Mouse (Mus musculus) liver, adult 2 months (tissue): Measurements from ENCODE around the gene Ptprz1. TPM values are rescaled to one million over a fixed set of nuclear protein-coding genes. Genes with fewer than 3 reads are reported as not detected.

Experiments
- DNase-seq: peaks from one replicate; pipeline ENCODE4 v3.0.0-alpha.2; 2011; ENCODE audit warnings: low read depth, low spot score; ENCODE audit errors: extremely low read depth
- H3K27ac ChIP-seq: fragments of 200-500 bp; replicated peaks from 2 replicates; pipeline ENCODE4 v1.5.1; 2012; ENCODE audit warnings: low read depth, mild to moderate bottlenecking, control low read depth, inconsistent platforms, low read length; ENCODE audit not compliant: insufficient read depth
- H3K27me3 ChIP-seq: fragments of 200-500 bp; 2 replicates; pipeline ENCODE4 v1.6.1; 2012; ENCODE audit warnings: mild to moderate bottlenecking, moderate library complexity, low read length, inconsistent platforms; ENCODE audit not compliant: control insufficient read depth, insufficient read depth
- H3K36me3 ChIP-seq: fragments of 200-500 bp; 2 replicates; pipeline ENCODE4 v1.6.1; 2012; ENCODE audit warnings: low read length, inconsistent platforms; ENCODE audit not compliant: control insufficient read depth, insufficient read depth
- H3K4me1 ChIP-seq: fragments of 200-500 bp; 2 replicates; pipeline ENCODE4 v1.6.1; 2011; ENCODE audit warnings: low read length; ENCODE audit not compliant: control insufficient read depth, insufficient read depth
- H3K4me3 ChIP-seq: fragments of 200-500 bp; 2 replicates; pipeline ENCODE4 v1.5.1; 2011; ENCODE audit warnings: low read depth, mild to moderate bottlenecking, control low read depth, low read length, moderate library complexity; ENCODE audit not compliant: insufficient read depth
- H3K79me2 ChIP-seq: fragments of 200-500 bp; 2 replicates; pipeline ENCODE4 v1.6.1; 2012; ENCODE audit warnings: inconsistent platforms, mild to moderate bottlenecking, low read length, moderate library complexity; ENCODE audit not compliant: control insufficient read depth, insufficient read depth
- H3K9ac ChIP-seq: fragments of 200-500 bp; 2 replicates; pipeline ENCODE4 v1.6.1; 2012; ENCODE audit warnings: low read depth, mild to moderate bottlenecking, control low read depth, inconsistent platforms, low read length
- CTCF ChIP-seq: fragments of 200-500 bp; IDR thresholded peaks from 2 replicates; pipeline ENCODE4 v1.5.1; 2011; ENCODE audit warnings: low read depth, low read length, control low read depth
- POLR2A ChIP-seq: fragments of 200-500 bp; IDR thresholded peaks from 2 replicates; pipeline ENCODE4 v1.6.1; 2011; ENCODE audit warnings: low read length, control low read depth; ENCODE audit not compliant: insufficient read depth; ENCODE audit errors: extremely low read depth
- WGBS: fragments of 180-500 bp; shearing (Covaris S2); methylation state at CpG from one replicate; pipeline ENCODE4 v1.1.7; 2018; 5-methylcytosine and 5-hydroxymethylcytosine counted together
- polyA plus RNA-seq: library from polyadenylated mRNA; depleted of rRNA; stranded (reverse); fragments of >200 nt; gene quantifications from 2 replicates; pipeline ENCODE4 v1.2.3, GENCODE M21; 2012
- total RNA-seq: library from RNA; depleted of rRNA; stranded (reverse); fragments of >200 nt; gene quantifications from 2 replicates; pipeline ENCODE4 v1.2.3, GENCODE M21; 2014

Gene Ptprz1
- total and polyA plus RNA-seq, 2 experiments, result under 0.01 to 0.02 TPM

- no peak for DNase-seq
- Histone ChIP-seq H3K27ac (no peak overlapping the region), H3K4me1 (no peaks in the 10 kb centered on the region), H3K27me3 (no peaks in the 10 kb centered on the region), H3K79me2 (no peaks in the 10 kb centered on the region), H3K36me3 (no peaks in the 10 kb centered on the region), H3K9ac (no peak overlapping the region), H3K4me3 (no peak overlapping the region)
- 86% methylated on average over 2 of the region's 2 CpGs for WGBS
- TF ChIP-seq CTCF (no peak), POLR2A (no peak)
Observed at GRCm38 (mm10) chr6:22932768-22933265, 57.5 kb downstream of the Ptprz1 start.

GRCm38 (mm10) chr6:22937126-22937525 is 61.8 kb downstream of the Ptprz1 start:
- DNase-seq, result no peak
- no peaks in the 10 kb centered on the region for H3K79me2 ChIP-seq
- H3K9ac ChIP-seq, result no peak overlapping the region
- H3K36me3 ChIP-seq, result no peaks in the 10 kb centered on the region
- H3K27ac ChIP-seq, result no peak overlapping the region
- TF ChIP-seq CTCF, result no peak
- no peak for TF ChIP-seq POLR2A
- no peak overlapping the region for H3K4me3 ChIP-seq
- no peaks in the 10 kb centered on the region for H3K4me1 ChIP-seq
- WGBS, result 79% methylated on average over 4 of the region's 4 CpGs
- H3K27me3 ChIP-seq, result no peaks in the 10 kb centered on the region

- H3K36me3 ChIP-seq, result no peaks in the 10 kb centered on the region
- H3K4me1 ChIP-seq, result no peaks in the 10 kb centered on the region
- no peak for DNase-seq
- H3K27ac ChIP-seq, result no peak overlapping the region
- TF ChIP-seq CTCF (no peak), POLR2A (no peak)
- H3K4me3 ChIP-seq, result no peak overlapping the region
- no peaks in the 10 kb centered on the region for H3K27me3 ChIP-seq
- WGBS, result 67% methylated on average over 5 of the region's 5 CpGs
- no peak overlapping the region for H3K9ac ChIP-seq
- no peaks in the 10 kb centered on the region for H3K79me2 ChIP-seq
Observed at GRCm38 (mm10) chr6:22937526-22937925, 62.2 kb downstream of the Ptprz1 start.

- Histone ChIP-seq H3K4me1 (no peaks in the 10 kb centered on the region), H3K27ac (no peak overlapping the region), H3K36me3 (no peaks in the 10 kb centered on the region), H3K27me3 (no peaks in the 10 kb centered on the region), H3K4me3 (no peak overlapping the region), H3K79me2 (no peaks in the 10 kb centered on the region), H3K9ac (no peak overlapping the region)
- no peak for DNase-seq
- TF ChIP-seq POLR2A, result no peak
- TF ChIP-seq CTCF, result no peak
- 96% methylated on average over 3 of the region's 3 CpGs for WGBS
Observed at GRCm38 (mm10) chr6:22944191-22944590, 68.9 kb downstream of the Ptprz1 start.

GRCm38 (mm10) chr6:22963374-22963773 is 88.1 kb downstream of the Ptprz1 start:
- 86% methylated on average over 3 of the region's 3 CpGs for WGBS
- TF ChIP-seq CTCF, result no peak
- TF ChIP-seq POLR2A, result no peak
- Histone ChIP-seq H3K4me1 (no peaks in the 10 kb centered on the region), H3K27me3 (no peaks in the 10 kb centered on the region), H3K4me3 (no peak overlapping the region), H3K36me3 (no peaks in the 10 kb centered on the region), H3K27ac (no peak overlapping the region), H3K9ac (no peak overlapping the region), H3K79me2 (no peaks in the 10 kb centered on the region)
- DNase-seq, result no peak

- no peaks in the 10 kb centered on the region for H3K79me2 ChIP-seq
- WGBS, result 42% methylated on average over 2 of the region's 2 CpGs
- no peaks in the 10 kb centered on the region for H3K27me3 ChIP-seq
Observed at GRCm38 (mm10) chr6:22968073-22968472, 92.8 kb downstream of the Ptprz1 start.

More at GRCm38 (mm10) chr6:22968073-22968472, 92.8 kb downstream of the Ptprz1 start:
- TF ChIP-seq POLR2A (no peak), CTCF (no peak)
- no peak overlapping the region for H3K27ac ChIP-seq
- DNase-seq, result no peak
- H3K4me3 ChIP-seq, result no peak overlapping the region
- H3K36me3 ChIP-seq, result no peaks in the 10 kb centered on the region
- no peaks in the 10 kb centered on the region for H3K4me1 ChIP-seq
- H3K9ac ChIP-seq, result no peak overlapping the region
